Mouse (Mus musculus) c-Kit-negative CD71-positive TER-119-positive erythroid progenitor cells, embryonic 14.5 days (primary cell): ENCODE measurements around the gene Tas2r103.

ENCODE experiments used
- DNase-seq: peaks from one replicate; pipeline ENCODE4 v3.0.0-alpha.2; 2013; ENCODE audit warnings: low read depth, low spot score

The Tas2r103 gene

DNA sequence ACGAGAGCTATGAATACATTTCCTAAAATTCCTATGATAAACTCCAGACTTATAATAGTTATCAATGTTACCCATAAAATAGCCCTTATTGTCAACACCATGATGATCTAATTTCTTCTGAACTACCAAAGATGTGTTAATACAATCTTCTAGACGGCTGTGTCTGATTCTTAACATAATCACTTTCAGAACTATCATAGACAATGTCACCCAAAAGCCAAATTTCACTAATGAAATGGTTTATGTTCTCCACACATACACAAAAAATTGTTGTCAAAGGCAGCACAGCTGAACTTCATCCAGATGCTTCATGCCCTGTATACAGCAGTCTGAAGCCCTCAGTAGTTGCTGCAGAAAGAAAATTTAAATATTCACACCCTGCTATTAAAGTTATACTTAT lies at the start of gene Tas2r103:
Tas2r103 (minus strand) TSS at position 101 of the 400 bp plus-strand sequence.
- DNase-seq, result no peak

GRCm38 (mm10) chr6:133055716-133056115 lies 18.8 kb upstream of the Tas2r103 start, which contains the start of gene Tas2r140:
Tas2r140 (minus strand) TSS chr6:133055816.
- DNase-seq, result no peak
